Mouse (Mus musculus) CH12.LX (cell line): ENCODE measurements around the gene Ppard.

Source experiments
- CTCF ChIP-seq, 2 experiments: IDR thresholded peaks in 1 of 2; conservative IDR thresholded peaks in 1 of 2; 2 replicates each; pipeline ENCODE4 v1.5.1; 2011 to 2012; ENCODE audit warnings: low read depth in 2 of 2, low read length in 2 of 2, improper control_type of control experiment in 1 of 2, inconsistent platforms in 1 of 2, mild to moderate bottlenecking in 1 of 2, moderate library complexity in 1 of 2
- ELF1 ChIP-seq: IDR thresholded peaks from 2 replicates; pipeline ENCODE4 v1.6.1; 2014; ENCODE audit warnings: low read depth, mild to moderate bottlenecking, inconsistent platforms, low read length, improper control_type of control experiment
- EP300 ChIP-seq: IDR thresholded peaks from 2 replicates; pipeline ENCODE4 v1.6.1; 2011; ENCODE audit warnings: low read length, improper control_type of control experiment
- ETS1 ChIP-seq: conservative IDR thresholded peaks from 2 replicates; pipeline ENCODE4 v1.6.1; 2012; ENCODE audit warnings: low read depth, mild to moderate bottlenecking, inconsistent platforms, low read length, improper control_type of control experiment, moderate library complexity
- IRF4 ChIP-seq: IDR thresholded peaks from 2 replicates; pipeline ENCODE4 v1.6.1; 2014; ENCODE audit warnings: low read depth, mild to moderate bottlenecking, inconsistent platforms, low read length, improper control_type of control experiment
- KAT2A ChIP-seq: IDR thresholded peaks from 2 replicates; pipeline ENCODE4 v1.6.1; 2012; ENCODE audit warnings: low read length, improper control_type of control experiment, inconsistent platforms; ENCODE audit not compliant: insufficient replicate concordance
- MAX ChIP-seq: IDR thresholded peaks from 2 replicates; pipeline ENCODE4 v1.6.1; 2011; ENCODE audit warnings: low read length, improper control_type of control experiment
- MYC ChIP-seq: IDR thresholded peaks from 2 replicates; pipeline ENCODE4 v1.6.1; 2011; ENCODE audit warnings: low read depth, mild to moderate bottlenecking, improper control_type of control experiment, low read length
- NELFE ChIP-seq: IDR thresholded peaks from 2 replicates; pipeline ENCODE4 v1.6.1; 2011; ENCODE audit warnings: low read depth, low read length, improper control_type of control experiment
- NRF1 ChIP-seq: IDR thresholded peaks from 2 replicates; pipeline ENCODE4 v1.6.1; 2014; ENCODE audit warnings: low read depth, mild to moderate bottlenecking, inconsistent platforms, low read length, improper control_type of control experiment, moderate library complexity
- POLR2A ChIP-seq: IDR thresholded peaks from 2 replicates; pipeline ENCODE4 v1.6.1; 2011; ENCODE audit warnings: low read depth, mild to moderate bottlenecking, improper control_type of control experiment, low read length
- RAD21 ChIP-seq: IDR thresholded peaks from 2 replicates; pipeline ENCODE4 v1.6.1; 2011; ENCODE audit warnings: low read depth, mild to moderate bottlenecking, low read length, improper control_type of control experiment, moderate library complexity
- USF1 ChIP-seq: IDR thresholded peaks from 2 replicates; pipeline ENCODE4 v1.6.1; 2014; ENCODE audit warnings: low read depth, mild to moderate bottlenecking, inconsistent platforms, low read length, improper control_type of control experiment

GRCm38 (mm10) chr17:28293716-28294115 is 61.2 kb downstream of the Ppard start:
- TF ChIP-seq POLR2A (no peak), CTCF (conservative IDR thresholded peaks at IDR 0.05 in 1 of 2, IDR thresholded peaks at IDR 0.05 in 1 of 2; ENCODE audit: low read depth in 2 of 2, low read length in 2 of 2) (no peak), USF1 (no peak), EP300 (no peak), MAX (no peak), NELFE (no peak), ELF1 (no peak), MYC (no peak), RAD21 (no peak), NRF1 (no peak), KAT2A (no peak), ETS1 (no peak), IRF4 (no peak)
